Mouse (Mus musculus): ENCODE data around the gene Orai2. TPM values are rescaled to one million over a fixed set of nuclear protein-coding genes. Genes with fewer than 3 reads are reported as not detected.

The Orai2 gene
- polyA plus RNA-seq, 1 experiment, result 276 TPM

- no peak for DNase-seq
- 78% methylated on average over 2 of the region's 2 CpGs for WGBS
- H3K27me3 ChIP-seq (ENCODE audit: control insufficient read depth, insufficient read depth, low read length), result no peaks in the 10 kb centered on the region
- H3K27ac ChIP-seq (ENCODE audit: control insufficient read depth, insufficient read depth, low read length), result no peak overlapping the region
- H3K4me1 ChIP-seq (replicated peaks; ENCODE audit: control insufficient read depth, insufficient read depth, low read length), result no peaks in the 10 kb centered on the region
- no peak for TF ChIP-seq POLR2A (IDR thresholded peaks at IDR 0.05; ENCODE audit: control insufficient read depth, extremely low read depth, insufficient read depth, low read length, poor library complexity)
- TF ChIP-seq CTCF (IDR thresholded peaks at IDR 0.05; ENCODE audit: borderline replicate concordance, control insufficient read depth, extremely low read depth, insufficient read depth, low read length, poor library complexity), result no peak
- no peak overlapping the region for H3K4me3 ChIP-seq (ENCODE audit: control insufficient read depth, insufficient read depth, low read length)
- H3K36me3 ChIP-seq (ENCODE audit: control insufficient read depth, insufficient read depth, low read length), result no peaks in the 10 kb centered on the region
Observed at GRCm38 (mm10) chr5:136108486-136108885, 62.0 kb downstream of the Orai2 start.

- H3K4me1 ChIP-seq (replicated peaks; ENCODE audit: control insufficient read depth, insufficient read depth, low read length), result peaks cover 9% of the 10 kb centered on the region
- no peak overlapping the region for H3K4me3 ChIP-seq (ENCODE audit: control insufficient read depth, insufficient read depth, low read length)
- DNase-seq, result no peak
- no peaks in the 10 kb centered on the region for H3K36me3 ChIP-seq (ENCODE audit: control insufficient read depth, insufficient read depth, low read length)
- H3K27ac ChIP-seq (ENCODE audit: control insufficient read depth, insufficient read depth, low read length), result no peak overlapping the region
- WGBS, result 97% methylated on average over 5 of the region's 5 CpGs
- TF ChIP-seq POLR2A (IDR thresholded peaks at IDR 0.05; ENCODE audit: control insufficient read depth, extremely low read depth, insufficient read depth, low read length, poor library complexity), result no peak
- peak; percentile 64; the same call in 1 of the 2 replicates for TF ChIP-seq CTCF (IDR thresholded peaks at IDR 0.05; ENCODE audit: borderline replicate concordance, control insufficient read depth, extremely low read depth, insufficient read depth, low read length, poor library complexity)
- H3K27me3 ChIP-seq (ENCODE audit: control insufficient read depth, insufficient read depth, low read length), result no peaks in the 10 kb centered on the region
Observed at GRCm38 (mm10) chr5:136104511-136104910, 66.0 kb downstream of the Orai2 start.

- Histone ChIP-seq H3K27ac (ENCODE audit: control insufficient read depth, insufficient read depth, low read length) (no peak overlapping the region), H3K36me3 (ENCODE audit: control insufficient read depth, insufficient read depth, low read length) (no peaks in the 10 kb centered on the region), H3K27me3 (ENCODE audit: control insufficient read depth, insufficient read depth, low read length) (no peaks in the 10 kb centered on the region), H3K4me1 (replicated peaks; ENCODE audit: control insufficient read depth, insufficient read depth, low read length) (peaks cover 17% of the 10 kb centered on the region), H3K4me3 (ENCODE audit: control insufficient read depth, insufficient read depth, low read length) (peak overlapping the region; percentile 33)
- WGBS, result 15% methylated on average over 41 of the region's 41 CpGs
- TF ChIP-seq POLR2A (IDR thresholded peaks at IDR 0.05; ENCODE audit: control insufficient read depth, extremely low read depth, insufficient read depth, low read length, poor library complexity), result no peak
- TF ChIP-seq CTCF (IDR thresholded peaks at IDR 0.05; ENCODE audit: borderline replicate concordance, control insufficient read depth, extremely low read depth, insufficient read depth, low read length, poor library complexity), result peak; percentile 97
- peak; percentile 68 for DNase-seq
Observed at GRCm38 (mm10) chr5:136102099-136102820, 68.3 kb downstream of the Orai2 start.

GRCm38 (mm10) chr5:136098536-136098935, 72.0 kb downstream of the Orai2 start:
- no peak overlapping the region for H3K27ac ChIP-seq (ENCODE audit: control insufficient read depth, insufficient read depth, low read length)
- WGBS, result 96% methylated on average over 10 of the region's 10 CpGs
- no peak overlapping the region for H3K4me3 ChIP-seq (ENCODE audit: control insufficient read depth, insufficient read depth, low read length)

More at GRCm38 (mm10) chr5:136098536-136098935, 72.0 kb downstream of the Orai2 start:
- no peaks in the 10 kb centered on the region for H3K36me3 ChIP-seq (ENCODE audit: control insufficient read depth, insufficient read depth, low read length)
- H3K4me1 ChIP-seq (replicated peaks; ENCODE audit: control insufficient read depth, insufficient read depth, low read length), result peaks cover 17% of the 10 kb centered on the region
- no peaks in the 10 kb centered on the region for H3K27me3 ChIP-seq (ENCODE audit: control insufficient read depth, insufficient read depth, low read length)
- DNase-seq, result no peak
- TF ChIP-seq CTCF (IDR thresholded peaks at IDR 0.05; ENCODE audit: borderline replicate concordance, control insufficient read depth, extremely low read depth, insufficient read depth, low read length, poor library complexity), result no peak
- no peak for TF ChIP-seq POLR2A (IDR thresholded peaks at IDR 0.05; ENCODE audit: control insufficient read depth, extremely low read depth, insufficient read depth, low read length, poor library complexity)

Other genes with a start within 250 kb of the Orai2 start
- gene Ywhag, start 236.1 kb downstream of the Orai2 start, polyA plus RNA-seq (2012; rRNA removed), result 56.5 and 73.5 TPM in 2 replicates
- gene Ssc4d, start 196.2 kb downstream of the Orai2 start, polyA plus RNA-seq (2012; rRNA removed), result 3.9 and 4.7 TPM in 2 replicates
- 0.52 and 1.1 TPM in 2 replicates for gene Zp3, start 190.6 kb downstream of the Orai2 start, polyA plus RNA-seq (2012; rRNA removed)
- gene Dtx2, start 175.9 kb downstream of the Orai2 start, polyA plus RNA-seq (2012; rRNA removed), result 75.3 and 78.8 TPM in 2 replicates
- 6.1 and 16.1 TPM in 2 replicates for gene Upk3b, start 132.2 kb downstream of the Orai2 start, polyA plus RNA-seq (2012; rRNA removed)
- gene Upk3bl, start 116.2 kb downstream of the Orai2 start, polyA plus RNA-seq (2012; rRNA removed), result 0.64 and 1.3 TPM in 2 replicates
- gene Rasa4, start 86.8 kb downstream of the Orai2 start, polyA plus RNA-seq (2012; rRNA removed), result 30.9 and 37.5 TPM in 2 replicates
- gene Polr2j, start 54.1 kb downstream of the Orai2 start, polyA plus RNA-seq (2012; rRNA removed), result 81.9 and 89.4 TPM in 2 replicates
- gene Lrwd1, start 34.6 kb downstream of the Orai2 start, polyA plus RNA-seq (2012; rRNA removed), result 136 and 138 TPM in 2 replicates
- gene Alkbh4, start 34.6 kb downstream of the Orai2 start, polyA plus RNA-seq (2012; rRNA removed), result 54.2 and 55.2 TPM in 2 replicates
- 15.9 and 20.7 TPM in 2 replicates for gene Prkrip1, start 28.2 kb upstream of the Orai2 start, polyA plus RNA-seq (2012; rRNA removed)
- gene Sh2b2, start 75.8 kb upstream of the Orai2 start, polyA plus RNA-seq (2012; rRNA removed), result 16.1 and 20.7 TPM in 2 replicates

All from thymus, adult 2 months (tissue).